In genomic region chr15:96641821-96642435, GRCm38 (mm10) we compare ENCODE assay signal across 8 mouse cellular contexts. TPM values are rescaled to one million over a fixed set of nuclear protein-coding genes. Genes with fewer than 3 reads are reported as not detected.
DNase-seq lines count a peak whose midpoint lies in the region; ATAC-seq and TF ChIP-seq lines count a peak whose summit lies in the region.

No protein-coding gene starts in this region.

- peak overlapping the region; percentile 53 for H3K4me3 ChIP-seq in kidney, adult 2 months (ENCODE audit: insufficient read depth, low read depth, low read length)
- H3K4me3 ChIP-seq in bone marrow macrophage, adult 2 months (ENCODE audit: insufficient read depth, low read length), result peak overlapping the region; percentile 87
- peak overlapping the region; percentile 80 for H3K4me3 ChIP-seq in embryonic facial prominence, embryonic 15.5 days (replicated peaks)
- H3K4me3 ChIP-seq in hindbrain, embryonic 15.5 days, result peak overlapping the region; percentile 95
- H3K4me3 ChIP-seq in liver, embryonic 14.5 days (ENCODE audit: insufficient read depth in 1 of 2, low read depth in 2 of 2, low read length in 2 of 2), result peak overlapping the region; percentile 83 to 84
- peak overlapping the region; percentile 89 for H3K4me3 ChIP-seq in neural tube, embryonic 14.5 days (ENCODE audit: low read depth, low read length)

- WGBS in kidney, adult 2 months, result 2% methylated on average over 31 of the region's 31 CpGs
- WGBS in embryonic facial prominence, embryonic 15.5 days, result 0% methylated on average over 31 of the region's 31 CpGs
- WGBS in hindbrain, embryonic 15.5 days, result under 1% methylated on average over 31 of the region's 31 CpGs
- under 1% methylated on average over 31 of the region's 31 CpGs for WGBS in liver, embryonic 14.5 days (ENCODE audit: insufficient replicate concordance)
- under 1% methylated on average over 30 of the region's 31 CpGs for WGBS in neural tube, embryonic 14.5 days

- peak; percentile 9 for DNase-seq in kidney, adult 2 months
- DNase-seq in kidney, adult 9 months, result no peak
- DNase-seq in liver, embryonic 14.5 days (ENCODE audit: low read depth in 3 of 3, low spot score in 3 of 3), result peak in 1 of 3 experiments; percentile 24
- DNase-seq in urinary bladder, postnatal 14 days (ENCODE audit: low spot score), result no peak

- no peak overlapping the region for H3K27ac ChIP-seq in kidney, adult 2 months (ENCODE audit: insufficient read depth, low read depth, low read length)
- peak overlapping the region; percentile 84 for H3K27ac ChIP-seq in bone marrow macrophage, adult 2 months (ENCODE audit: insufficient read depth, low read depth, low read length)
- H3K27ac ChIP-seq in embryonic facial prominence, embryonic 15.5 days (replicated peaks), result peak overlapping the region; percentile 79
- peak overlapping the region; percentile 100 for H3K27ac ChIP-seq in hindbrain, embryonic 15.5 days (replicated peaks)
- peak overlapping the region; percentile 43 for H3K27ac ChIP-seq in liver, embryonic 14.5 days
- H3K27ac ChIP-seq in neural tube, embryonic 14.5 days (ENCODE audit: low read depth, low read length), result peak overlapping the region; percentile 100

- peak overlapping the region; percentile 96 for H3K4me2 ChIP-seq in embryonic facial prominence, embryonic 15.5 days (replicated peaks)
- H3K4me2 ChIP-seq in hindbrain, embryonic 15.5 days, result peak overlapping the region; percentile 88
- H3K4me2 ChIP-seq in liver, embryonic 14.5 days (ENCODE audit: low read depth), result peak overlapping the region; percentile 98
- H3K4me2 ChIP-seq in neural tube, embryonic 14.5 days (ENCODE audit: low read depth, low read length), result peak overlapping the region; percentile 70

- TF ChIP-seq CTCF in kidney, adult 2 months (conservative IDR thresholded peaks at IDR 0.05; ENCODE audit: insufficient read depth, insufficient read length, low read depth, low read length), result no peak
- no peak for TF ChIP-seq CTCF in bone marrow macrophage, adult 2 months (IDR thresholded peaks at IDR 0.05; ENCODE audit: low read depth, low read length)
- no peak for TF ChIP-seq CTCF in liver, embryonic 14.5 days (IDR thresholded peaks at IDR 0.05; ENCODE audit: low read depth)

- ATAC-seq in embryonic facial prominence, embryonic 15.5 days (ENCODE audit: insufficient number of reproducible peaks, low FRiP score, low TSS enrichment, low read depth), result no peak
- peak; percentile 3; the same call in 1 of the 2 replicates for ATAC-seq in hindbrain, embryonic 15.5 days (ENCODE audit: low FRiP score, low read depth)
- ATAC-seq in liver, embryonic 14.5 days (ENCODE audit: insufficient read depth), result peak; percentile 20
- ATAC-seq in neural tube, embryonic 14.5 days (ENCODE audit: low read depth), result peak; percentile 12

- no peak for TF ChIP-seq POLR2A in kidney, adult 2 months (IDR thresholded peaks at IDR 0.05; ENCODE audit: low read depth, low read length)
- no peak for TF ChIP-seq POLR2A in bone marrow macrophage, adult 2 months (IDR thresholded peaks at IDR 0.05; ENCODE audit: borderline replicate concordance, low read depth, low read length)

- no peak for TF ChIP-seq EP300 in liver, embryonic 14.5 days (IDR thresholded peaks at IDR 0.05; ENCODE audit: low read depth)

- no peaks in the 10 kb centered on the region for H3K9me3 ChIP-seq in embryonic facial prominence, embryonic 15.5 days (replicated peaks)
- H3K9me3 ChIP-seq in hindbrain, embryonic 15.5 days, result no peaks in the 10 kb centered on the region
- H3K9me3 ChIP-seq in liver, embryonic 14.5 days (ENCODE audit: control insufficient read depth, low read length), result no peaks in the 10 kb centered on the region
- H3K9me3 ChIP-seq in neural tube, embryonic 14.5 days (ENCODE audit: control insufficient read depth, low read length), result no peaks in the 10 kb centered on the region

- peak overlapping the region; percentile 53 for H3K9ac ChIP-seq in embryonic facial prominence, embryonic 15.5 days
- peak overlapping the region; percentile 100 for H3K9ac ChIP-seq in hindbrain, embryonic 15.5 days
- H3K9ac ChIP-seq in liver, embryonic 14.5 days (replicated peaks), result peak overlapping the region; percentile 85
- peak overlapping the region; percentile 100 for H3K9ac ChIP-seq in neural tube, embryonic 14.5 days (replicated peaks; ENCODE audit: low read depth, low read length)

- no peaks in the 10 kb centered on the region for H3K36me3 ChIP-seq in kidney, adult 2 months (ENCODE audit: control insufficient read depth, insufficient read depth, low read length)
- no peaks in the 10 kb centered on the region for H3K36me3 ChIP-seq in embryonic facial prominence, embryonic 15.5 days
- no peaks in the 10 kb centered on the region for H3K36me3 ChIP-seq in hindbrain, embryonic 15.5 days
- H3K36me3 ChIP-seq in liver, embryonic 14.5 days (replicated peaks; ENCODE audit: control insufficient read depth, insufficient read depth, low read depth), result no peaks in the 10 kb centered on the region
- 0 out of 2 replicates have a peak, but pooled peaks cover 3% of the 10 kb centered on the region for H3K36me3 ChIP-seq in neural tube, embryonic 14.5 days (ENCODE audit: control insufficient read depth, insufficient read depth, low read length)

- H3K27me3 ChIP-seq in kidney, adult 2 months (replicated peaks; ENCODE audit: control insufficient read depth, insufficient read depth, low read length), result 0 out of 2 replicates have a peak, but pooled peaks cover 2% of the 10 kb centered on the region
- H3K27me3 ChIP-seq in embryonic facial prominence, embryonic 15.5 days, result no peaks in the 10 kb centered on the region
- H3K27me3 ChIP-seq in hindbrain, embryonic 15.5 days, result no peaks in the 10 kb centered on the region
- no peaks in the 10 kb centered on the region for H3K27me3 ChIP-seq in liver, embryonic 14.5 days (ENCODE audit: control insufficient read depth, insufficient read depth, low read length)
- no peaks in the 10 kb centered on the region for H3K27me3 ChIP-seq in neural tube, embryonic 14.5 days (ENCODE audit: control insufficient read depth, insufficient read depth, low read length)

- H3K4me1 ChIP-seq in kidney, adult 2 months (ENCODE audit: control insufficient read depth, insufficient read depth, low read length), result no peaks in the 10 kb centered on the region
- peaks cover 23% of the 10 kb centered on the region for H3K4me1 ChIP-seq in bone marrow macrophage, adult 2 months (ENCODE audit: control insufficient read depth, insufficient read depth, low read length)
- peaks cover 37% of the 10 kb centered on the region for H3K4me1 ChIP-seq in embryonic facial prominence, embryonic 15.5 days
- H3K4me1 ChIP-seq in hindbrain, embryonic 15.5 days (replicated peaks), result peaks cover 33% of the 10 kb centered on the region
- H3K4me1 ChIP-seq in liver, embryonic 14.5 days (replicated peaks; ENCODE audit: control insufficient read depth in 2 of 2, insufficient read depth in 2 of 2, low read length in 1 of 2), result peaks cover 0 to 24% of the 10 kb centered on the region in 2 experiments; a peak in 2 of 4 replicates
- H3K4me1 ChIP-seq in neural tube, embryonic 14.5 days (ENCODE audit: control insufficient read depth, insufficient read depth, low read length), result peaks cover 20% of the 10 kb centered on the region

RNA-seq across cellular contexts. Expression of gene Slc38a1, which starts 0.8 kb away (rescaled TPM):
- polyA plus RNA-seq in kidney, adult 2 months (2012; rRNA removed), result 4.2 and 8.0 TPM in 2 replicates
- polyA plus RNA-seq in bone marrow macrophage, adult 2 months (2012; ENCODE audit: insufficient read depth, insufficient read length, missing spikeins), result 26.2 and 31.5 TPM in 2 replicates
- 43.7 and 44.6 TPM in 2 replicates for polyA plus RNA-seq in embryonic facial prominence, embryonic 15.5 days (2015; fragmentation: Nextera tagmentation; extraction: Ambion mirVana)
- 134 and 138 TPM in 2 replicates for polyA plus RNA-seq in hindbrain, embryonic 15.5 days (2015; fragmentation: Nextera tagmentation; extraction: Ambion mirVana)
- 5.7 and 9.3 TPM in 2 replicates for polyA plus RNA-seq in liver, embryonic 14.5 days (2012; rRNA removed)
- 15.1 and 15.5 TPM in 2 replicates for polyA plus RNA-seq in liver, embryonic 14.5 days (2014; fragmentation: Nextera tagmentation; extraction: Ambion mirVana)
- polyA plus RNA-seq in neural tube, embryonic 14.5 days (2014; fragmentation: Nextera tagmentation; extraction: Ambion mirVana), result 173 and 175 TPM in 2 replicates

RNA-seq across cellular contexts. Expression of gene Slc38a2, which starts 57.6 kb away (rescaled TPM):
- polyA plus RNA-seq in kidney, adult 2 months (2012; rRNA removed), result 24.9 and 30.0 TPM in 2 replicates
- polyA plus RNA-seq in bone marrow macrophage, adult 2 months (2012; ENCODE audit: insufficient read depth, insufficient read length, missing spikeins), result 80.7 and 83.9 TPM in 2 replicates
- polyA plus RNA-seq in embryonic facial prominence, embryonic 15.5 days (2015; fragmentation: Nextera tagmentation; extraction: Ambion mirVana), result 101 and 107 TPM in 2 replicates
- 102 and 108 TPM in 2 replicates for polyA plus RNA-seq in hindbrain, embryonic 15.5 days (2015; fragmentation: Nextera tagmentation; extraction: Ambion mirVana)
- polyA plus RNA-seq in liver, embryonic 14.5 days (2012; rRNA removed), result 16.9 and 19.9 TPM in 2 replicates
- 28.8 and 32.8 TPM in 2 replicates for polyA plus RNA-seq in liver, embryonic 14.5 days (2014; fragmentation: Nextera tagmentation; extraction: Ambion mirVana)
- 126 and 151 TPM in 2 replicates for polyA plus RNA-seq in neural tube, embryonic 14.5 days (2014; fragmentation: Nextera tagmentation; extraction: Ambion mirVana)
